Mouse (Mus musculus) macrophage (primary cell): ENCODE results near the gene Supt5. TPM values are rescaled to one million over a fixed set of nuclear protein-coding genes. Genes with fewer than 3 reads are reported as not detected.

Experiments
- H3K27ac ChIP-seq: fragments of 350-480 bp; formaldehyde crosslinking; 2 replicates; pipeline ENCODE4 v1.9.0; 2021
- H3K36me3 ChIP-seq: fragments of 350-480 bp; formaldehyde crosslinking; 2 replicates; pipeline ENCODE4 v1.9.0; 2021; ENCODE audit errors: inconsistent target
- H3K4me3 ChIP-seq: fragments of 350-480 bp; formaldehyde crosslinking; 2 replicates; pipeline ENCODE4 v1.9.0; 2021; ENCODE audit errors: inconsistent target
- H3K79me2 ChIP-seq: fragments of 350-480 bp; formaldehyde crosslinking; 2 replicates; pipeline ENCODE4 v1.9.0; 2021; ENCODE audit errors: inconsistent target
- WGBS: methylation state at CpG from one replicate; pipeline ENCODE4 v1.1.7; 2026; ENCODE audit warnings: inconsistent platforms; ENCODE audit not compliant: missing documents; 5-methylcytosine and 5-hydroxymethylcytosine counted together
- polyA plus RNA-seq: library from polyadenylated mRNA; stranded (reverse); fragments of 250-400 nt; gene quantifications from 3 replicates; pipeline ENCODE4 v1.2.4, GENCODE M21; 2018; ENCODE audit warnings: inconsistent platforms

Gene Supt5
- polyA plus RNA-seq, 1 experiment from 2014 or later = 112 TPM

GRCm38 (mm10) chr7:28277615-28278278, 60.8 kb downstream of the Supt5 start, which contains the start of gene Eid2b:
Gene Eid2b (plus strand): TSS chr7:28277739.
- WGBS = 7% methylated on average over 66 of the region's 68 CpGs
- Histone ChIP-seq H3K79me2 (no peaks in the 10 kb centered on the region), H3K36me3 (no peaks in the 10 kb centered on the region), H3K27ac (no peak within 1 kb of the TSS), H3K4me3 (no peak within 1 kb of the TSS; the same call in 1 of the 2 replicates)

- H3K36me3 ChIP-seq = no peaks in the 10 kb centered on the region
- H3K4me3 ChIP-seq = no peak overlapping the region
- H3K79me2 ChIP-seq = no peaks in the 10 kb centered on the region
- 50% methylated on average over 6 of the region's 8 CpGs for WGBS
- H3K27ac ChIP-seq = no peak overlapping the region
Measured at GRCm38 (mm10) chr7:28277237-28277614, 61.3 kb downstream of the Supt5 start.

- Histone ChIP-seq H3K4me3 (no peak overlapping the region), H3K36me3 (no peaks in the 10 kb centered on the region), H3K27ac (no peak overlapping the region), H3K79me2 (no peaks in the 10 kb centered on the region)
- WGBS = 74% methylated on average over 3 of the region's 3 CpGs
Measured at GRCm38 (mm10) chr7:28271761-28272160, 66.8 kb downstream of the Supt5 start.

DNA sequence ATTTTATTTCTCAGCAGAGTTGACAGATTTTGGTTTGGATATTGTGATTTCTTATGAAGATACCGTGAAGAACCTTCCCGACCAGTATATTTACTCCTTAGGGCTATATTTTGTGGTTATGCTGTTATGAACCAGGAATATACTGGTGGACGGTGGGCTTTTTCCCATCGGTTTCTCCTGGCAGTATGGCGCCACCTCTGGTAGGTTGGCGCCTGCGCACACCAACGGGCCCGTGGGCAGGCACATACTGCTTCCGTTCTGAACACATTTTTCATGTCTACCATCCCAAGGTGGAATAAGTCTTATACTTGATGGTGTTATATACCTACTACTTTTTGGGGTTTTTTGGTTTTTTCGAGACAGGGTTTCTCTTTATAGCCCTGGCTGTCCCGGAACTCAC, 69.2 kb downstream of the Supt5 start:
- Histone ChIP-seq H3K36me3 (no peaks in the 10 kb centered on the region), H3K79me2 (no peaks in the 10 kb centered on the region), H3K4me3 (no peak overlapping the region), H3K27ac (no peak overlapping the region)
- WGBS = 93% methylated on average over 12 of the region's 12 CpGs

DNA sequence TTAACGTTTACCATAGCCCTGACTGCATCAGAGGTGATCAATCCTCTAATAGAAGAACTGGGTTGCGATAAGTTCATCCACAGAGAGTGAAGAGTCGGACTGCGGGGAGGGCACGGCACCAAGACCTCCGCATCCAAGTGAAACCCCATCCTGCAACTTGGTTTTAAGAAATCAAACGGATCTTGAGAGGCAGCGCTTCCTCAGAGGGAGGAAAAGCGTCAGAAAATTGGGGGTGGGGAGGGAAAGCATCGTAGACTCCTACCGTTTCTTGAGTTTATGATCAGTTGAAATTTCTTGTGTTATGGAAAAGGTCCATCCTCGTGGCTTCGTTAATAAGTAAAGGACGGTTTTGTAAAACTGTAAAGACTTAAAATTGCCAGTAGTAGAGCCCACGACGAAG, 70.0 kb downstream of the Supt5 start:
- Histone ChIP-seq H3K79me2 (no peaks in the 10 kb centered on the region), H3K36me3 (no peaks in the 10 kb centered on the region), H3K4me3 (no peak overlapping the region), H3K27ac (no peak overlapping the region)
- 54% methylated on average over 16 of the region's 16 CpGs for WGBS

- Histone ChIP-seq H3K27ac (no peak overlapping the region), H3K79me2 (no peaks in the 10 kb centered on the region), H3K4me3 (no peak overlapping the region), H3K36me3 (no peaks in the 10 kb centered on the region)
- WGBS = 2% methylated on average over 49 of the region's 62 CpGs
Measured at GRCm38 (mm10) chr7:28268042-28268531, 70.5 kb downstream of the Supt5 start.

GRCm38 (mm10) chr7:28267129-28268041, 71.2 kb downstream of the Supt5 start, which contains the start of gene Eid2:
Gene Eid2 (plus strand): TSS chr7:28267881.
- 8% methylated on average over 53 of the region's 57 CpGs for WGBS
- H3K36me3 ChIP-seq = no peaks in the 10 kb centered on the region
- no peaks in the 10 kb centered on the region for H3K79me2 ChIP-seq
- no peak within 1 kb of the TSS for H3K27ac ChIP-seq
- H3K4me3 ChIP-seq = no peak within 1 kb of the TSS

DNA sequence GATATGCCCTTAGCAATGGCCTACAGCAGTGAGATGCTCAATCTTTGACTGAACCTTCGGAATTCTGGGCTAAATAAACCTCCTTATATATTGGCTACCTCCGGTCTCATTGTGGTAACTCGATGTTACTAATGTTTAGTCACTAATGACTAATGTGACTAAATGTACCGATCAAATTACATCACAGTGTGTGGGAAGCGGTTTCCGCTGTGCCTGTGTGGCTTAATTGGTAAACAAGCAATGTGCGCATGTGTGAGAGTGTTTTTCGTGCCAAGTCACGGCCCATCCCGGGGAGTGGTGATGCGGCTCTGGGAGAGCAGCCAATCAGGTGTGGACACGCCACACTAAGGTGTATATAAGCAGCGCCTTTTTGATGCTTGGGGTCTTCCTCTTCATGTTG, 73.2 kb downstream of the Supt5 start:
- 92% methylated on average over 11 of the region's 13 CpGs for WGBS
- no peaks in the 10 kb centered on the region for H3K79me2 ChIP-seq
- H3K36me3 ChIP-seq = no peaks in the 10 kb centered on the region
- no peak overlapping the region for H3K4me3 ChIP-seq
- H3K27ac ChIP-seq = no peak overlapping the region

Other genes with a start within 250 kb of the Supt5 start
- gene 9530053A07Rik, start 209.3 kb downstream of the Supt5 start, polyA plus RNA-seq = not detected in 3 replicates
- gene Fbl, start 169.0 kb downstream of the Supt5 start, polyA plus RNA-seq = 53.7 to 146 TPM (median 80.2 TPM) in 3 replicates
- 2.6 to 13.6 TPM (median 7.4 TPM) in 3 replicates for gene Dyrk1b, start 159.3 kb downstream of the Supt5 start, polyA plus RNA-seq
- gene Eid2, start 70.9 kb downstream of the Supt5 start, polyA plus RNA-seq = 2.4 to 4.6 TPM (median 3.7 TPM) in 3 replicates
- gene Eid2b, start 61.0 kb downstream of the Supt5 start, polyA plus RNA-seq = 3.2 to 4.7 TPM (median 4.1 TPM) in 3 replicates
- gene Selenov, start 47.6 kb downstream of the Supt5 start, polyA plus RNA-seq = not detected in 3 replicates
- not detected in 3 replicates for gene Dll3, start 36.5 kb downstream of the Supt5 start, polyA plus RNA-seq
- 15.4 to 48.5 TPM (median 20.8 TPM) in 3 replicates for gene Timm50, start 26.7 kb downstream of the Supt5 start, polyA plus RNA-seq
- gene Rps16, start 11.9 kb upstream of the Supt5 start, polyA plus RNA-seq = 335 to 822 TPM (median 800 TPM) in 3 replicates
- 3.6 to 7.0 TPM (median 5.4 TPM) in 3 replicates for gene Plekhg2, start 33.9 kb upstream of the Supt5 start, polyA plus RNA-seq
- 67.8 to 98.8 TPM (median 74.9 TPM) in 3 replicates for gene Zfp36, start 41.5 kb upstream of the Supt5 start, polyA plus RNA-seq
- gene Med29, start 54.0 kb upstream of the Supt5 start, polyA plus RNA-seq = 13.6 to 20.0 TPM (median 16.3 TPM) in 3 replicates
- 72.5 to 257 TPM (median 75.2 TPM) in 3 replicates for gene Paf1, start 54.2 kb upstream of the Supt5 start, polyA plus RNA-seq
- gene Gmfg, start 98.7 kb upstream of the Supt5 start, polyA plus RNA-seq = 66.4 to 177 TPM (median 158 TPM) in 3 replicates
- 0.24 to 1.4 TPM (median 0.89 TPM) in 3 replicates for gene Lrfn1, start 113.2 kb upstream of the Supt5 start, polyA plus RNA-seq
- not detected in 3 replicates for gene Ifnl2, start 171.7 kb upstream of the Supt5 start, polyA plus RNA-seq
- gene Ifnl3, start 184.1 kb upstream of the Supt5 start, polyA plus RNA-seq = not detected in 3 replicates
- not detected in 3 replicates for gene Sycn, start 202.1 kb upstream of the Supt5 start, polyA plus RNA-seq
- not detected in 3 replicates for gene Nccrp1, start 208.5 kb upstream of the Supt5 start, polyA plus RNA-seq